Mouse (Mus musculus): ENCODE measurements at regions not wholly inside any gene's neighbourhood (a gene's known extent, or its start where the extent isn't known, plus 50 kb on each side); places are given as distances from the start of the nearest gene placed in this dataset.

DNA sequence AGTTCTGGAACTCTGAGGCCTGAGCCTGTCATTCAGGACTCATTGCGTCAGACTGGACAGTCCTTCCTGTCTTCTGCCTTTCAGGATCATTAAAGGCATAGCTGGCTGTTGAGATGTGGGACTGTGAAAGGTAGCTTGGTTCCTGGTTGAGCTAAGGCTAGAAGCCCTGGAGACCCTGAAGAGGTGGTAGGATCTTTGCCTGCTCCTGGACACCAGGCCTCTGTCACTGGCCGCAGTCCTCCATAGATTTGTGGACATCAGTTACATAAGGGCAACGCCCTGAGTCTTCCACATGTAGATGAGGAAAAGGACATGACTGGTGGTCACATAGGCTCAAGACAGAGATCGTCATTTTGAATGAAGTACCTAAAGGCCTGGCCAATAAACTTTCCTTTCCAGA lies 127.9 kb downstream of the Opa1 start:
- DNase-seq (ENCODE audit: low spot score), result no peak

DNA sequence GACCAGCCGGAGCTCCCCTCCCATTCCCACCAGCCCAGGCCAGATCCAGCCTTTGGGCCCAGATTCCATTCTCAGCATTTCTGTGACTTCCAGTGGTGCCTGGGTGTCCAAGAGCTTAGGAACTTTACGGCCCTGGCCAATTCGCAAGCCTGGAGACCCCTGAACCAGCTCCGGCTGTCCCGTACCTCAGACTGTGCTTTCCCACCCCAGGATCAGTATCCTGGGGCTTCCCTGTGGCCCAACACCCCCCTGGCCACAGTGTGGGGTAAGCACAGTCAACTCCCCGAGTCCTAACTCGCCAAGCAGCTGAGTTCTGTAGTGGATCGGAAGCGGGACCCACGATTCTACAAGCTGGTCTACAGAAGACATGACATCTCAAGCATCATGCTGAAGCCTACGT lies 128.5 kb downstream of the Opa1 start:
- DNase-seq (ENCODE audit: low spot score), result no peak

DNA sequence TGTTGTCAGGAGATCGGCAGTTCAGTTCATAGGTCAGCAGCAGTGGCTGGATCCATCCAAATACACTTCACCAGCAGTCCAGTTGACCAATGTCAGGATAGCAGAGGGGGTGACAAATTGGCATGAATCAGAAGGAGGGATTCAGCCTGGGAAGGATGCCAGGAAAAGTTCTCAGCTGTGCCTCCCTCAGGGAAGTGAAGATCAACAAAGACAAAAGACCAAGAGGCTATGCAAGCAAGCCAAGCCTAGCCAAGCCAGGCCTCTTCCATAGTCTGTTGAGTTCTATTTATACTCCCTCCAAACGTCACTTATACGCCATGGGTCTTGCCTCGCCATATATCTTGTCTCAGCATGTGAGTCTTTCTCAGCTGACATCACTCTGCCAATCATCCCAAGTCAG lies 129.9 kb downstream of the Opa1 start:
- no peak for DNase-seq (ENCODE audit: low spot score)

DNA sequence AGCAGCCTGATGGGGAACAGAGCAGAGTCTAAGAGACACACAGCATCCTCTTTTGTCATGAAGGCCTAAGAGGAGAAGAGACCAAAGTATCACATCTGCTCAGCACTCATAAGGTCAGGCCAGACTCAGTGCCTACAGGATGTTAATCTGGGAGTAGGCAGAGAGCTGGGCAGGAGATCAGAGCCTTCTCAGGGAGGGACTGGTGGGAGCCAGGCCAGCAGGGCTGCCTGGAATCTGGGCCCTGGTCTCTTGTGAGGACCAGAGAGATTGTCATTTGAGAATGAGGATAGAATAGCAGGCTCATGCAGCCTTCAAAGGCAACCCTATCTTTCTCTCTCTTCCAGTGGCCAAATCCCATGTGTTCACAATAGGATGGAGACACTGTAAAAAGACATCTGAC lies 132.3 kb downstream of the Opa1 start:
- DNase-seq (ENCODE audit: low spot score), result no peak

DNA sequence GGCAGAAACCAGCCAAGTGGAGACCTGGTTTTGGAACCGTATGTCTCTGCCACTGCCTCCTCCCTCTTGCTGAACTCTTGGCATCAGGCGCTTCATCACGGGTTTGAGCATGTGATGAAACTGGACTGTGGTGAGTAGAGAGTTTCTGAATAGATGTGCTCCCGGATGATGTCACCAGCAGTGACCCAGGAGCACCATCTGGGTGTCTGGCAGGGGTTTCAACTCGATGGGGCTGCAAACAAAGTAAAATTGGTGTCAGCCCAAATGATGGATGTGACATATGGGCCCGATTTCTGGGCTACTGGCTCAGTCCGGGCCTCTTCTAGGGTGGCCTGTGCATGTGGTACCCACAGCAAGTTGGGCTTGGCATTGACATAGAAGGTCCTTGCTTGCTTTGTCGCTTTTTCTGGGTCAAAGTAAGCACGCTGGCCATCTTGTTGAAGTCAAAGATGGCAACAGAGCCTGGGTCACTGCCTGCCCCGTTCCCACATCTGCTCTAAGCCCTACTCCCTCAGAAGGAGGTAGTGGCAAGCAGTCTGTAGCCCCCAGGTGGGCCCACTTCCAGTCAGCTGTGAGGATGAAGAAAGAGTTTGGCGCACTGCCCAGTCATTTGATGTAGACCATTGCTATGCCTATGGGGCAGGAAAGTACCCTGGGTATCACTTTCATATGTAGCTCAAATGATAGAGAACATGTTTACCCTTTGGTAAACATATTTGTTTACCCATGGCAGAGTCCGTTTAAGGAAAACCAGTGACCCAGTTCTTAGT lies 133.0 kb downstream of the Opa1 start:
- DNase-seq (ENCODE audit: low spot score), result no peak

DNA sequence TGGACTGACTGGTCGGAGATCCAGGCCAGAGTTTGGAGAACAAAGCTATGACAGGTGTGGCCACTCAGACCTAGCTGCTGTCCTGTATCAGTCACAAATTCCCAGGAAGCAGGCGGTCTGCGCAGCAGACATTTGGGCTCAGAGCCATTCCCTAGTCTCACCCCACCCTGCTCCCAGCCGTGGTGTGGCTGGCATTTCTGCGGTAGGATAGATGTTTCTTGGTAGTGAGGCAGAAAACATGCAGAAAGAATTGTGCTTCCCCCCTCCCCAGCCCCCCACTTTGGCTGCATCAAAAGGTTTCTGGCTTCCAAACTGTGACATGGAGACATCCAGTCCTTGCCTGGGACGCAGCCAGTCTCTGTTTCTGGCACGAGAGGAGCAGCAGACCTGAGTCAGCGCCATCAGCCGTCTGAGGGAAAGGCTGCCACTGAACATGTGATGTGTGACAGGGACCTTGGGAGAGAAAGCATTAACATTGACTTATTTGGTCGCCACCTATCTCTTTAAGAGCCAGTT lies 135.5 kb downstream of the Opa1 start:
- DNase-seq (ENCODE audit: low spot score), result no peak

DNA sequence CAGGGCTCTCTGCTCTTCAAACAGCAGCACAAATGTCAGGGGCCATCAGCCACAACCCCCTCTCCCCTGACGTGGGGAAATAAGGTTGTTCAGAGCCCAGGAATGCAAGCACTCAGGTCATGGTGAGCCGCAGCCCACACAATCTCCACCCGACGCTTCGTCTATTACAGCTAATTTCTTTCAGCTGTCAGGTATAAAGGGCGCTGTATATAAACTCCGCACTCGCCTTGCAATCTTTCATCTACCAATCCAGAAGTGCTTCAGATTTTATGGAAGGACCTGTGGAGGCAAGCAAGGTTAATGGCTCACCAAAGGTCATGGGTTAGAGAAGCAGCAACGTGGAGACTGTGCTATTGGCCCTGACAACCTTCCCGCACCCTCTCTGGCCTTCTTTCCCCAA lies 139.8 kb downstream of the Opa1 start:
- DNase-seq (ENCODE audit: low spot score), result no peak

DNA sequence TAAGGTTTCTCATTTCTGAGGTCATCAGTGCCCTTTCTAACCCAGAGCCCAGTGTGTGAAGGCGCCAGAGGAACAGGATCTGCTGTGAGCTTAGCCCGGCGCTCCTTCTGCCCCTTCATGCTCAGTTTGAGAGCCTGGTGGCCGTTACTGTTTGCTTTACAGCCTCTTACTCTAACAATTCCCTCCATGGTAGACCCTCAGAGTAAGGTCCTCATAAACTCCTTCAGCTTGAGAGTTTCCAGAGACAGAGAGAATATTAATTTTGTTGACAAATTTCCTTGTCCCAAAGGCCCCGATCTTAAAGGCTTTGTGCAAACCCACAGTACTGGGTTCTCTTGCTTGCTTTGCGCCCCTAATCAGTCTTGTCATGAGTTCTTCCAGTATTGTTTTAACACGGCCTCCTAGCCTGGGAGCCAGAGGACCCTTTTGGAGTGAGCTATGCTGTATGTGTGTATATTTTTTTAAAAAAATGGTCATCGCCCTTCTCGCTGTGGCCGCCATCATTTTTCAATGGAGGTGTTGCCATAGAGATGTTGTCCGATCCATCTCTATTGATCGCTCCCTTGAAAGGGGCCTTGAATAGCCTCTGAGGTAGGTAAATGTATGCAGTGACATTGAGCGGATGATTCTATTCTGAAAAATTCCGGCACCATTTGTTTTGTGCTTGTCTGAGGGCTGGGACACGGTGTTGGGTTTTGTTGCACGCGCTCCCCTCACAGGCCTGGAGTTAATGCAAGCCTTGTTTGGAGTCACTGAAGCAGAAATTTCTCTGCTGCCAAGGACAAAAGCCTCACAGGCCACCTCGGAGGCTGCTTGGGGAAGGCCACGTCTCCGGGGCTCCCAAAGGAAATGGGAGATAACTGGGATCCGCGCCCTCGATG lies 140.7 kb downstream of the Opa1 start:
- no peak for DNase-seq (ENCODE audit: low spot score)

DNA sequence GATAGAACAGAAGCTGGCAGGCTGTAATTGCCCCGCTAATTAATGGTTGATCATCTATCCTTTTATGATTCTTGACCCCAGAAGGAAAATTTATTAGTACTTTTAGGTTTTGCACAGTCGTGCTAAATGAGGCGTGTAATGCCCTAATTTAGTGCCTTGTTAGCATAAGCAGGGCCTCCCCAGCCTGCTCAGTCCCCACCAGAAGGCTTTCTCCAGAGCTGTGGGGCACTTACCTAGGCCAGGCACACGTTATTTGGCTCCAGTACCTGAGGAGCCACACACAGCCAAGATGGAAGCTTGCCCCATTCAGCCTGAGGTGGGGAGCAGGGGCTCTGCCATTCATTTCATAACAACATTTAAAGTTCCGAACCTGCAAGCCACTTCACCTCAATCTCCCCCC lies 146.0 kb downstream of the Opa1 start:
- no peak for DNase-seq (ENCODE audit: low spot score)

DNA sequence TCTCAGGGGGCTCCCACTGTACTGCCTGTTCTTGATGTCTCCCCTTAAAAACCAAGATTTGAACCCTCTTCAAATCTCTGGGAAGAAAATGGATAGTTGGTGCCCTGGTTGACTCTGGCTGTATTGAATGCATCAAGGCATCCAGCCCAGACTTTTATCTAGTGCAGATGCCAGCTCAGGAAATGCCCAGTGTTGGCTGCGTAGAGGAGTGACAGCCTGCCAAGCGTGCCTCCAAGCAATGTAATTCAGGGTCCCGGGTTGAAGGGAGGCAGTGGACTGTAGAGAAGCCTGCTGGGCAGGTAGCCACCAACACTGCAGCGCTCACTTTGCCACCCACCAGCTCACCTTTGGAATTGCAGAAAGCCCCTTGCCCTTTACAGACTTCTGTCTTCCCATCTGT lies 146.4 kb downstream of the Opa1 start:
- no peak for DNase-seq (ENCODE audit: low spot score)

DNA sequence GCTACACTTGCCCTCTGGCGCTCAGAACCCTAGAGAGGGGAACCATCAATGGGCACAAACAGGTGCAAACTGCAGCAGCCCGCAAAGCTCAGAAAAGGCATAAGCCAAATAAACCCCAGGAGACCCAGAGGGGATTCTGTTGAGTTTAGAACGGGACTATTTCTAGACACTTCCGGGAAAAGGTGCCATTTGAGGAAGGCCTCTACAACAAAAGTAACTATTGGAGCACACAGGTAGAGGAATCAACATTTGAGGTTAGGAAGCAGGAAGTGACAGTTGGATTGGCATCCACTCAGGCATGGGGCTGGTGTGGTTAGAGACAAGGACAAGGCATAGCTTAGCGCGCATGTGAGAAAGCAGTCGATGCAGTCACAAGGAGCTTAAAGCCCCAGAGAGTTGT lies 148.3 kb downstream of the Opa1 start:
- DNase-seq (ENCODE audit: low spot score), result no peak

DNA sequence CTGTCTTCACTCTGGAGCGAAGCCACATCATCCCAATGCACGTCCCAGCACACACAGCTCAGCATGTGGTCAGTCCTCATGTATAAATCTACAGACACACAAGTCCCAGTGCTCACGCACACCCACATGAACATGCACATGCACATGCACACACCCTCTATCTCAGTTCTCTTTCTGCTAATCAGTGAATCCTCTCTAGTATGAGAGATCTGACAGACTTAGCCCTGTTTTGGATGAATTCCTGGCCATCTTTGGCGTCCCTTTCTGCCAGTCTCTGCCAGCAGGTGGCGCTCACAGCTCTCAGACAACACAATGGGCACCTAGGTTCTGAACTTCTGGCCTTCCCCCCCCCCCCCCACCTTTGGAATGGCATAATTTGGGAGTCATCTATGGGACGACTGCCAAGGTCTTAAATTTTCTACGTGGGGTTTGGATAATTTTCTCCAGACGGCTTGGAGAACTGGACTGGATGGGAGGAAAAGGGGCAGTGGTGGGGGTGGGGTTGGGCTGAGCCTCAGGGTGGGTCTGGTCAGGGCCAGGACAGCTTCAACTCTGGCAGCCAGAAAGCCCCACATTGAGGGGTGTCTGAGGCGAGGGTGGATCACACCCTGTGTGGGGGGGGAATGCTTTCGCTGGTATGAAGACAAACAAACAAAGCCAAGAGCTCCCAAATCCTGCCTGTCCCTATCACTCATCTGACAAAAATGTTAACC lies 149.8 kb downstream of the Opa1 start:
- DNase-seq (ENCODE audit: low spot score), result peak; percentile 52

DNA sequence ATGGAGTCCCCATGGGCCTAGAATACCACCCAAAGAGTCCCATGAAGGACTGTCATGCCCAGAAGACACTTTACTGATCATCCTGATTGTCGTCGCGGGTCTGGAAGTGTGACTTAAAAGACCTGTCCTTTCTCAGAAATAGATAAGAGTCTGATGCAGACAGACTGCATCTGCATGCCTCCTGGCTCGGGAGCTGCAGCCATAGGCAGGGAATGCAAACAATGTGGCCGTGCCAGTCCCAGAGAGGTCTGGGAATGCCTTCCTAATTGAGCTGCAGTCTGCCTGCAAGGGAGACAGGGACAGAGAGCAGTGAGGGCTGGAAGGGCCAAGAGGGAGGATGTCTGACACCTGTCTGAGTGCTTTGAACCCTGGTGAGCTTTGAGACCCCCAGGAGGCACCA lies 150.9 kb downstream of the Opa1 start:
- no peak for DNase-seq (ENCODE audit: low spot score)

DNA sequence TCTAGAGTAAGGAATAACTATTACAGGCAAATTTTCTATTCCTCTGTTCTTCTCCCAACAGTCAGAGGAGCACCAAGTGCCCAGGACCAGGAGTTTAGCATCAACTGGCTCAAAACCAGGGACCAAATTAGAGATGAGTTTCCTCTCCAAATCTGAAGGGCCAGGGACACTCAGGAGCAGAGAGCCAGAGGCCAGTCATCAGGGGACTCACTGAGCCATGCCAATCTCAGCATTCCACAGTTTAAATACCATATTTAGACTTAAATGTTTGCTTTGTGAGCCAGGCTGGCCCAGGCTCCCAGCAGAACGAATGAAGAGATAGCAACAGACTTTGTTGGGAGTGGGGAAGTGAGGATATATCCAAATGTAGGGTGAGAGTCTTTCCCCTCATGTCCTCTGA lies 153.8 kb downstream of the Opa1 start:
- no peak for DNase-seq (ENCODE audit: low spot score)

DNA sequence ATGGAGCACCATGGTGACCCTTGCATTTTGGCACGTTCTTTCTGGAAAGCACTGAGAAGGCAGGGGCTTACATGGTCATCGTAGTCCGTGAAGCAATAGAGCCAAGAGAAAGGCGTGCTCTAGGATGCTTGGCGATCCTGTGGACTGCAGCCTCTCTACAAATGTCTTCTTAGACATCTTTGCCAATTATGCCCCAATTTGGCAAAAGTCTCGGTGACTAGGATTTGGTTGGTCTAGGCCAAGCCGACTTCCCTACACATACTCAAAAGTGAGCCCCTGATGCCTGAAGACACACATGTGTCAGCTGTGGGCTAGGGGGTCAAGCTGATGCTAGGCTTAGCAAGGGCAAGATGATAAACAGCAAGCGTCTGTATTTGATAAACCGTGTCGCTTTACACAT lies 154.7 kb downstream of the Opa1 start:
- DNase-seq (ENCODE audit: low spot score), result no peak

DNA sequence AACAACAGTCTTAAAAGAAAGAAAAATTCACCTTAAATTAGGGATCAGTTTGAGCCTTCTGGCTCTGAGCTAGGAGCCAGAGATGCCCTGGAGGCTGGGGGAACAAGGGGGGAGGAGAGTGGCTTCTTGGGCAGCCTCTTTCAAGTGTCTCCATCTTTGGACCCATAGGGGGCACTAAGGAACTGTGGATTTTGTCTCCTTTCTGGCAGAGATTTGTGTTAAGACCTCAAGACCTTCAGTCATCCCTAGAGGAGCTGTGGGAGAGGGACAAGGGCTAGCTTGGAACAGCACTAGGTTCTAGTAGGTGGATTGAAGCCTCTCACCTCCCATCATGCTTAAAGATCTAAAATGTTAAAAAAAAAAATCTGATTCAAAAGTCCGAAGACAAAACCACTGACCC lies 155.2 kb downstream of the Opa1 start:
- DNase-seq (ENCODE audit: low spot score), result no peak

DNA sequence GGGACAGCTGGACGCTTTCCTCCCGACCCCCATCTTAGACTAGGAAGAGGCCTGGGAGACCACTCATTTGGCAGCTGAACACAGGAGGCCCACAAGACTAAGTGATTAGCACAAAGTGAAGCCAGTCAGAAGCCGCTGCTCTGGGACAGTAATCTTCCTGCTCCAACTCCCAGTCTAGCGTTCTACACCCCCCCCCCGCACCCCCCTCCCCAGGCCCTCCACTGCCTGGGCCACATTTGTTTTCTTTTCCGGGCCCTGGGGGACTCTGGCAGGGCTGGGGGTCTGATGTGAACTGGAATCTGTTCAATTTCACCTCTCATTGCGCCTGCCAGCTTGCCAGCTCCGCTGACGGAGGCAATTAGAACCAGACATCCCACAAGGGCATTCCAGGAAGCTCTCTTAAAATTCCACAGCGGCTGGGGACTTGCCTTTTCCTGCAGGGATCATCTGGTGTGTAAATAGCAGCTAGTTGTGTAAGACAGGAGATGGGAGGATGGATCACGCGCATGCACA lies 155.7 kb downstream of the Opa1 start:
- no peak for DNase-seq (ENCODE audit: low spot score)

DNA sequence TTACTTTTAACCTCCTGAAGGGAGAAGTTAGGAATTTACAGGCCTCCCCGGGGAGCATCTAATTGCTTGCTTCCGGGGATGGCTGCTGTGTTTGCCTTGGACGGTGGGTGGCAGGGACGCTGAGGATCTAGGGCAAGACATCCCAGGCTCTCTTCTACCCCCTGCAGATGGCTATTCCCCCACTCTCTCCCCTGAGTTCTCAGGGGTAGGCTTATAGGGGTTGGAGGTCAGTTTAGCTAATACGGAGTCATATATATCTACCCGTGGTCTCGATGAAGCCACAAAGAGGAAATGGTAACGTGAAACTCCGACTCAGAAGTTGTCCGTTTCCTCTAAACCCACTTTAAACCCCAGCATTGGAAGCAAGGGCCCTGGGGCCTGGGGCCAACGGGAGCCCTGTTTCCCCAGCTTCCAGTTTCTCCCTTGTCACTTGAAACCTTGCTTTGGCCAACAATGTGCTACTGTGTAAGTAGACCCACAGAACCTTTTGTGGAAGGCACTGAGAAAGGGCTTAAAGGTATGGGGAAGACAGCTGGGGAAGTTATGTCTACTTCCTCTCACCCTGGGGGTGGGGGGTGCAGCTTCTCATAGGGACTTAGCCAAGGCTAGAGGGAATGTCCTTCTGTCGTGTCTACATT lies 156.4 kb downstream of the Opa1 start:
- no peak for DNase-seq (ENCODE audit: low spot score)

DNA sequence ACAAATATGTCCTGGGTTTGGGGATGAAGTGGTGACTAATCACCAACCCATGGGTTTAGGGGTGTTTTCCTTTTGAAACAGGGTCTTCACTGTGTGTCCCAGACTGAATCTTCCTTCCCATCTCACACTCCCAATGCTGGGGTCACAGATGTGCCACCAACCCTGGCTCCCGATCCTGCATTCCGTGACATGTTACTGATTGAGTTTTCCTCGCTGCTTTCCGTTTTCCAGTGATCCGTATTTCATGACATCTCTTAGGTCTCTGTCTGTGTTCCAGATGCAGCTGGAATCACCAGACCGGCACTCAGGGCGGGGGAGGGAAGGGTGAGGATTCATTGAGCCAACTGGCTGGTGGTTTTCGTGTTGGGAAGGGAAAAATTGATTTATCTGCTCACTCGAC lies 157.1 kb downstream of the Opa1 start:
- no peak for DNase-seq (ENCODE audit: low spot score)

DNA sequence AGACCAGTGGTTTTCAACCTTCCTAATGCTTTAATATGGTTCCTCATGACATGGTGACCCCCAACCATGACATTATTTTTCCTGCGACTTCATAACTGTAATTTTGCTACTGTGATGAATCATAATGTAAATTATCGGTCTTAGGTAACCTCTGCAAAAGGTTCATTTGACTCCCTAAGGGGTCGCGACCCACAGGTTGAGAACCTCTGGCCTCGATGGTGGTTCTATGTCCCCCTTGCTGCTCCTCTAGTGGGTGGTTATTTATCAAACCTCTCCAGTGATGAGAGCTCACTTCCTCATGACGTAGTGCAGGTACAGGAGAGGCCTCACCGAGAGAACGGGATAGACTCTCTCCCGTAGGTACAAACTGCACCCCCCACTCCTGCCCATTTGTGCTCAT lies 158.9 kb downstream of the Opa1 start:
- DNase-seq (ENCODE audit: low spot score), result no peak

DNA sequence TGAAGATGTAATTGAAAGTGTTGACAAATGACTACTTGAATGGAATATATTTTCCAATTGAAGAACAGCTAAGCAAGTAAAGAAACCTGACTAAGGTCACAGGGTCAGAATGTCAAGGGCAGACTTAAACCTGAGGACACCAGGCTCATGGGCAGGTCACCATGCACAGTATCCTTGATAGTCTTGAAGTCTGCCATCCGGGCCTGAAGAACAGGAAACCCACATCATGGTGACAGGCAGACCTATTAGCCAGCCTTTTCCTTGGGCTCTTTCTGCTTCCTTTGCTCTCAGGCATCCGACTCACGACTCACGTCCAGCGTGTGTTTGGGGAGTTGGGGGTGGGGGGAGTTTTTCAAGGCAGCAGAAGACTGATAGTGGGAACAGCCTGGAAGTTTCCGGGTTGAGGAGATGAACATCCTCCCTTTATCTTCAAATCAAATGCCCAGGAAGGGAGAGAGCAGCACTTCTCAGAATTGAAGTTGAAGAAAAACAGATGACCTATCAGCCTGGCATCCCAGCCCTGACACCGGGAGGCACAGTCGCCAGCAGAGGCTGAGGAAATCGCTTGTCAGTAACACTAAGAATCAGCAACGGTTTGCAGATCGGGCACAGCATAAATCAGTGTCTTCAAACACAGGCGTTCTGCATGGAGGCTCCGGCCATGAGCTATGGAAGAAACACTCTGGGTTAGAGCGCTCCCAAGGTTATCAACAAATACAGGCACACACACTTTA lies 163.5 kb downstream of the Opa1 start:
- no peak for DNase-seq (ENCODE audit: low spot score)
